Mouse (Mus musculus): ENCODE results near the gene Tec.

DNA sequence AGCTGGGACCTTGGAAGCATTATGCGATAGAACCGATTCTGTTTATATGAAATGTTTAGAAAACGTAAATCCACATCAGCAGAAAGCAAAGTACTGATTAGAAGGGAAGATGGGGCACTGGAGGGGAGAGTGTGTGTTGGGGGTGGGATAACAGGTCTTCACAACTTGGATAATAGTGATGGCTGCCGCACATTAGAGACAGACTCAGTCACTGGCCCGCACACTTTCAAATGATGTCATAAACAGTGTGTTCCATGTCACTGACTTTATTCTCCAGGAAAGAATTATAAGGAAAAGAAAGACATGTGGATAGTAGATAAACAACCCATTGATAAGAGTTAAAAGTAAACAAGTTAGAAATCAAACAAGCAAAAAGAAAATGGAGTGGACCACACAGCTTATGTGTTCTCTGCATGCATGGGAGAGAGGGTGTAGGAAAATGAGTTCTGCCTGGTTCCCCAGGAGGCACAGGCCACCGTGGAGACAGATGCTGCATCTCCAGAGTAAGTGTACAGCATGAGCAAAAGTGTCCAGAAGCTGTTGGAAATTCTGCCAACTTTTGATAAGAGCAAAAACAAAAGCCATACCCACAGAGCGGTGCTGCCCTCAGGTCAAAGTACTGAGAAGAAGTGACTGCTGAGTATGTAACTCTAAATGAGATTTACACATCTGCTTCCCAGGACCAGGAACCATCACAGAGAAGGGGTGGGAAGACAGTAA lies 23.3 kb downstream of the Tec start:
- TF ChIP-seq MAFK (IDR thresholded peaks at IDR 0.05; ENCODE audit: insufficient read depth, low read depth, low read length), result no peak
- no peak for TF ChIP-seq CHD2 (IDR thresholded peaks at IDR 0.05; ENCODE audit: low read depth, low read length)
- no peak for TF ChIP-seq HCFC1 (IDR thresholded peaks at IDR 0.05; ENCODE audit: borderline replicate concordance, insufficient read depth, low read length)
- TF ChIP-seq ZC3H11A (IDR thresholded peaks at IDR 0.05; ENCODE audit: borderline replicate concordance, low read depth, low read length), result no peak

Data from ES-E14 (cell line).